Mouse (Mus musculus) CD4-positive naive resting alpha-beta T cell, adult 57 days (primary cell): ENCODE results near the gene Nol12. TPM values are rescaled to one million over a fixed set of nuclear protein-coding genes. Genes with fewer than 3 reads are reported as not detected.

Source experiments
- total RNA-seq: library from RNA; stranded (reverse); gene quantifications from one replicate; pipeline ENCODE4 v1.2.4, GENCODE M21; 2023

The Nol12 gene
- total RNA-seq, result 58.9 TPM

GRCm38 (mm10) chr15:78934784-78935320 is at the start of gene Nol12:
Nol12 (plus strand) TSS chr15:78934933.

GRCm38 (mm10) chr15:78899409-78899739 is 35.4 kb upstream of the Nol12 start, which contains the start of gene Gm49510:
Gm49510 (plus strand) TSS chr15:78899667.

GRCm38 (mm10) chr15:78899740-78900584 is 34.8 kb upstream of the Nol12 start, which contains the start of gene Sh3bp1:
Sh3bp1 (plus strand) TSS chr15:78899768.

GRCm38 (mm10) chr15:78913632-78914090 is 21.1 kb upstream of the Nol12 start, which contains the start of gene Pdxp:
Pdxp (plus strand) TSS chr15:78913919.

GRCm38 (mm10) chr15:78926021-78926919 is 8.5 kb upstream of the Nol12 start, which contains the start of gene Lgals1:
Lgals1 (plus strand) TSS chr15:78926725.

GRCm38 (mm10) chr15:78947657-78948056 is 12.9 kb downstream of the Nol12 start, which contains the start of gene Triobp:
Triobp (plus strand) TSS chr15:78947724.

Other genes starting within 250 kb of the Nol12 start
- 2.6 TPM for gene Elfn2, start 216.2 kb upstream of the Nol12 start, total RNA-seq
- 125 TPM for gene Mfng, start 161.5 kb upstream of the Nol12 start, total RNA-seq
- gene Card10, start 131.9 kb upstream of the Nol12 start, total RNA-seq, result 0.56 TPM
- gene Cdc42ep1, start 92.3 kb upstream of the Nol12 start, total RNA-seq, result 0.65 TPM
- gene Lgals2, start 79.4 kb upstream of the Nol12 start, total RNA-seq, result 3.3 TPM
- 84.3 TPM for gene Gga1, start 57.7 kb upstream of the Nol12 start, total RNA-seq
- gene Gm49510, start 35.3 kb upstream of the Nol12 start, total RNA-seq, result not detected
- 241 TPM for gene Sh3bp1, start 35.2 kb upstream of the Nol12 start, total RNA-seq
- gene Pdxp, start 21.0 kb upstream of the Nol12 start, total RNA-seq, result 13.7 TPM
- 63.1 TPM for gene Lgals1, start 8.2 kb upstream of the Nol12 start, total RNA-seq
- 40.0 TPM for gene Triobp, start 12.8 kb downstream of the Nol12 start, total RNA-seq
- 5.8 TPM for gene H1f0, start 93.5 kb downstream of the Nol12 start, total RNA-seq
- gene Galr3, start 107.0 kb downstream of the Nol12 start, total RNA-seq, result not detected
- 27.3 TPM for gene Ankrd54, start 128.0 kb downstream of the Nol12 start, total RNA-seq
- gene Eif3l, start 140.2 kb downstream of the Nol12 start, total RNA-seq, result 118 TPM
- 65.1 TPM for gene Micall1, start 174.0 kb downstream of the Nol12 start, total RNA-seq
- 44.4 TPM for gene Polr2f, start 206.1 kb downstream of the Nol12 start, total RNA-seq
- not detected for gene 1700088E04Rik, start 206.3 kb downstream of the Nol12 start, total RNA-seq
- gene Sox10, start 230.3 kb downstream of the Nol12 start, total RNA-seq, result not detected